22 mouse cellular contexts compared by ENCODE assay signal in the genomic region with DNA sequence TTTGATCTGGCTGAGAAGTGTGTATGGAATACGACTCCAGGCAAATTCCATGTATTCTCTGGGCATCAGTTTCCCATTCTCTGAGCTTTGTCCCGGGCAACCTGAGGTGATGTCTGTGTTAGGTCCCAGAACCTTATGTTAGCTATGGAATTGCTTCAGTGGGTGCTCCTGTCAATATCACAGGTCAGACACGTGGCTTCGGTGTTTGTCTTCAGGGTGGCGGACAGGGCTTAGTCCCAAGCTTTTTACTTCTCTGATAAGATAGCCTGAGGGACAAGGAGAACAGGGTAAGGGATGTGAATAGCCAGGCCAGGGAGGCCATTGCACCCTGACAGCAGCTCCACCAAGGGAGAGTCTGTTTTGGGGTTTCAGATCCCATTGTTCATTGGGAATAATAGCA. TPM values are rescaled to one million over a fixed set of nuclear protein-coding genes. Genes with fewer than 3 reads are reported as not detected.
DNase-seq lines count a peak whose midpoint lies in the region; ATAC-seq and TF ChIP-seq lines count a peak whose summit lies in the region.
"Had no signal": no experiment of that assay in that cellular context is flagged by ENCODE, and none has a peak within 500 bp of the region (broad histone marks: within the 10 kb centered on the region; RNA-seq: fewer than 3 reads in every experiment).

No protein-coding gene starts in this region.

- TF ChIP-seq CTCF in layer of hippocampus, adult 2 months (conservative IDR thresholded peaks at IDR 0.05): no peak

- no peak for DNase-seq in layer of hippocampus, adult 2 months (ENCODE audit: low spot score in 2 of 2)
- no peak for DNase-seq in layer of hippocampus, adult 8-10 months (ENCODE audit: low spot score in 2 of 2)
- DNase-seq in midbrain, embryonic 11.5 days (ENCODE audit: low spot score, missing footprints): peak; percentile 21
- peak; percentile 77 for DNase-seq in yolk sac, embryonic 10.5 days (ENCODE audit: low spot score)
- no peak for DNase-seq in urinary bladder, postnatal 25 days (ENCODE audit: low spot score)
- DNase-seq: adrenal gland, adult 2 months; adrenal gland, postnatal 25 days; cerebellum, adult 18-20 months; cerebellum, postnatal 10 days; embryo, embryonic 11 days; gastrocnemius, postnatal 10 days; heart, adult 18-20 months; heart, postnatal 10 days; heart, postnatal 4 days had no signal

- H3K36me3 ChIP-seq in midbrain, embryonic 11.5 days (ENCODE audit: control insufficient read depth, insufficient read depth, low read length): no peaks in the 10 kb centered on the region
- H3K36me3 ChIP-seq in midbrain, embryonic 13.5 days: peaks cover 10% of the 10 kb centered on the region; the same call in 1 of the 2 replicates
- no peaks in the 10 kb centered on the region for H3K36me3 ChIP-seq in stomach, embryonic 15.5 days
- H3K36me3 ChIP-seq: embryonic facial prominence, embryonic 15.5 days; heart, embryonic 10.5 days had no signal

- no peaks in the 10 kb centered on the region for H3K9me3 ChIP-seq in midbrain, embryonic 11.5 days (ENCODE audit: control insufficient read depth, low read length)
- no peaks in the 10 kb centered on the region for H3K9me3 ChIP-seq in midbrain, embryonic 13.5 days
- H3K9me3 ChIP-seq in stomach, embryonic 15.5 days: no peaks in the 10 kb centered on the region
- H3K9me3 ChIP-seq: embryonic facial prominence, embryonic 15.5 days; forebrain, embryonic 10.5 days; heart, embryonic 10.5 days; hindbrain, embryonic 13.5 days had no signal

- 89% methylated on average over 5 of the region's 5 CpGs for WGBS in midbrain, embryonic 11.5 days
- 90% methylated on average over 5 of the region's 5 CpGs for WGBS in midbrain, embryonic 13.5 days
- 63% methylated on average over 5 of the region's 5 CpGs for WGBS in stomach, embryonic 15.5 days

- H3K27ac ChIP-seq in layer of hippocampus, adult 2 months: 0 out of 2 replicates have a peak overlapping the region, but pooled peaks have one; percentile 93
- H3K27ac ChIP-seq in midbrain, embryonic 11.5 days (ENCODE audit: low read depth, low read length): no peak overlapping the region
- no peak overlapping the region for H3K27ac ChIP-seq in midbrain, embryonic 13.5 days
- no peak overlapping the region for H3K27ac ChIP-seq in stomach, embryonic 15.5 days
- H3K27ac ChIP-seq: embryonic facial prominence, embryonic 15.5 days; forebrain, embryonic 10.5 days; heart, embryonic 10.5 days; hindbrain, embryonic 13.5 days had no signal

- no peak for ATAC-seq in midbrain, embryonic 11.5 days (ENCODE audit: low FRiP score)
- no peak for ATAC-seq in midbrain, embryonic 13.5 days
- 0 out of 2 replicates have a peak, but pooled peaks have one; percentile 10 for ATAC-seq in stomach, embryonic 15.5 days (ENCODE audit: insufficient read depth, low FRiP score, low read depth)
- ATAC-seq: forebrain, embryonic 14.5 days had no signal

- H3K4me1 ChIP-seq in midbrain, embryonic 11.5 days (ENCODE audit: control insufficient read depth, insufficient read depth, low read length): peaks cover 3% of the 10 kb centered on the region; the same call in 1 of the 2 replicates
- H3K4me1 ChIP-seq in midbrain, embryonic 13.5 days (replicated peaks): peaks cover 27% of the 10 kb centered on the region
- H3K4me1 ChIP-seq in stomach, embryonic 15.5 days: 0 out of 2 replicates have a peak, but pooled peaks cover 9% of the 10 kb centered on the region

- H3K4me3 ChIP-seq in layer of hippocampus, adult 2 months: no peak overlapping the region
- no peak overlapping the region for H3K4me3 ChIP-seq in midbrain, embryonic 11.5 days (ENCODE audit: low read depth, low read length)
- no peak overlapping the region for H3K4me3 ChIP-seq in midbrain, embryonic 13.5 days (replicated peaks)
- no peak overlapping the region for H3K4me3 ChIP-seq in stomach, embryonic 15.5 days (replicated peaks)
- H3K4me3 ChIP-seq: embryonic facial prominence, embryonic 15.5 days; erythroblast, embryonic 14.5 days; forebrain, embryonic 10.5 days; heart, embryonic 10.5 days; hindbrain, embryonic 13.5 days had no signal

- H3K27me3 ChIP-seq in midbrain, embryonic 11.5 days (ENCODE audit: control insufficient read depth, insufficient read depth, low read length): no peaks in the 10 kb centered on the region
- no peaks in the 10 kb centered on the region for H3K27me3 ChIP-seq in midbrain, embryonic 13.5 days
- H3K27me3 ChIP-seq in stomach, embryonic 15.5 days (replicated peaks): no peaks in the 10 kb centered on the region
- H3K27me3 ChIP-seq: embryonic facial prominence, embryonic 15.5 days; hindbrain, embryonic 13.5 days had no signal

- H3K4me2 ChIP-seq in midbrain, embryonic 11.5 days: no peak overlapping the region
- H3K4me2 ChIP-seq in midbrain, embryonic 13.5 days (replicated peaks): no peak overlapping the region
- H3K4me2 ChIP-seq in stomach, embryonic 15.5 days: no peak overlapping the region
- H3K4me2 ChIP-seq: embryonic facial prominence, embryonic 15.5 days; hindbrain, embryonic 13.5 days had no signal

- no peak overlapping the region for H3K9ac ChIP-seq in midbrain, embryonic 11.5 days (ENCODE audit: low read length)
- H3K9ac ChIP-seq in midbrain, embryonic 13.5 days (replicated peaks): no peak overlapping the region
- no peak overlapping the region for H3K9ac ChIP-seq in stomach, embryonic 15.5 days
- H3K9ac ChIP-seq: embryonic facial prominence, embryonic 15.5 days; hindbrain, embryonic 13.5 days had no signal

RNA-seq across cellular contexts. Expression of a gene that starts 3.7 kb away (rescaled TPM):
- 10 to 100 TPM; 70.9 to 88.3 TPM for total RNA-seq in layer of hippocampus, adult 2 months (2021)
- 10 to 100 TPM; 69.2 to 87.2 (median 74.1) TPM for total RNA-seq in layer of hippocampus, adult 8-10 months (2022)
- polyA plus RNA-seq in midbrain, embryonic 11.5 days (2014; fragmentation: Nextera tagmentation; extraction: Ambion mirVana): 36.5 and 38.1 TPM in 2 replicates
- 26.3 and 27.9 TPM in 2 replicates for polyA plus RNA-seq in midbrain, embryonic 13.5 days (2015; fragmentation: Nextera tagmentation; extraction: Ambion mirVana)
- polyA plus RNA-seq in stomach, embryonic 15.5 days (2015; fragmentation: Nextera tagmentation; extraction: Ambion mirVana): 25.8 and 25.9 TPM in 2 replicates
- polyA plus RNA-seq: erythroblast, embryonic 14.5 days had no signal

RNA-seq across cellular contexts. Expression of a gene that starts 59.0 kb away (rescaled TPM):
- 100 to 1,000 TPM; 193 to 201 TPM for total RNA-seq in layer of hippocampus, adult 2 months (2021)
- total RNA-seq in layer of hippocampus, adult 8-10 months (2022): 100 to 1,000 TPM; 184 to 196 (median 194) TPM
- polyA plus RNA-seq in midbrain, embryonic 11.5 days (2014; fragmentation: Nextera tagmentation; extraction: Ambion mirVana): 201 and 217 TPM in 2 replicates
- 172 and 183 TPM in 2 replicates for polyA plus RNA-seq in midbrain, embryonic 13.5 days (2015; fragmentation: Nextera tagmentation; extraction: Ambion mirVana)
- polyA plus RNA-seq in stomach, embryonic 15.5 days (2015; fragmentation: Nextera tagmentation; extraction: Ambion mirVana): 146 and 156 TPM in 2 replicates

Comparison
In these comparisons a context has a peak if more than half of its experiments do, and no peak if none do; other contexts are left out.
1. DNase-seq: peak in midbrain, embryonic 11.5 days (single experiment) and yolk sac, embryonic 10.5 days (single experiment); none in layer of hippocampus, adult 2 months (0 of 2), layer of hippocampus, adult 8-10 months (0 of 2) and urinary bladder, postnatal 25 days (single experiment).